Mouse (Mus musculus) monocyte, adult 2 months (primary cell): ENCODE results near the gene Hdlbp.

ENCODE experiments used
- DNase-seq, 2 experiments: peaks; one replicate each; pipeline ENCODE4 v3.0.0; 2022; ENCODE audit warnings: low spot score in 2 of 2, low read depth in 1 of 2

The Hdlbp gene

GRCm38 (mm10) chr1:93445822-93446162 is 32.8 kb downstream of the Hdlbp start:
- DNase-seq, result no peak

- DNase-seq, result peak; percentile 33 to 55
Observed at GRCm38 (mm10) chr1:93445111-93445821, 33.3 kb downstream of the Hdlbp start.

DNA sequence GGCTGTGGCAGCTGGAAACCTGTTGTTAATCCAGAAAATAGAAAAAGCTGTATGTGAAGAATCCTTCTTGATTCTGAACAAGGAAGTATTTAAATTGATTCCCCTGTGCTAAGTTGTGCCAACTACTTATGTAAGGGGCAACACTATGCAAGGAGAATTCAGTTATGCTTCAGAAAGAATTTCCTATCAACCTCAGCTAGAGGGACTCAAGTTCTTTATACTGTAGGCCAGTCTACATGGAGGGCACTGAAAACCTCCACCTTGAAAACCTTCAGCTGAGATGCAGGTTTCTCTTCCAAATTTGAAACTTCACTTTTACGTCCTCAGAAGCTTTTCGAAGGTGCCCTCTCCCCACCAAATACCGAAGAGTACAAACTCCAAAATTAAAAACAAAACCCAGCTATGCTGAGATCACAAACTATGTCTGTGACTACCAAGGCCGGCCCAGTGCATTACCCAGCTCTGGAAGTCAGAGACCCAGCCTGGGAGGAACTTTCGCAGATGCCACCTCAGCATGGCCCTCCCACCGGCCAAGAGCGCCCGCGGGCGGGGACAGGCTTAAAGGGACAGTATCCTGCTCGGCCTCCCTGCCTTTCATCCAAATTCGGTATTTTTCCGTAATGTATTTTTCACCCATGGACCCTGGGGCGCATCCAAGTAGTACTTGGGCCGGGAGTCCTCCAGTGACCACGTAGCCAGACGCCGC is 34.1 kb downstream of the Hdlbp start:
- DNase-seq, result peak; percentile 18 to 41

GRCm38 (mm10) chr1:93439321-93439720 is 39.3 kb downstream of the Hdlbp start:
- DNase-seq, result no peak

DNA sequence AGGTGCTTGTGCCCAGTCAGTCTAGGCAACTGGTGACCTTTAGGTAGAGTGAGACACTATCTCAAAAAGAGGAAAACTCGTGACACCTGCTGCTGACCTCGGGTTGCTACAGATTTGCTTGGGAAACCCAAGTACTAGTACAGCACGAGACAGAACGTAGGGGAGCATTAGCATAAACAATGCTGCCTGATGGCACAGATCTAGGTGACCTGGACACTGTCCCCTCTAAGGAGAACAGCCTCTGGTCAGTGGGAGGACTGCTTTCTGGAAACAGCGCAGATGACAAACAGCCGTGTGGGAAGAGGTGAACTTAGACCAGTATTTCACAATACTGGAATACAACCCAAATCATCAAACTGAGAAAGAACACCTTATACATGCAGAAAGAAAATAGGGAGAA is 46.5 kb downstream of the Hdlbp start:
- no peak for DNase-seq

DNA sequence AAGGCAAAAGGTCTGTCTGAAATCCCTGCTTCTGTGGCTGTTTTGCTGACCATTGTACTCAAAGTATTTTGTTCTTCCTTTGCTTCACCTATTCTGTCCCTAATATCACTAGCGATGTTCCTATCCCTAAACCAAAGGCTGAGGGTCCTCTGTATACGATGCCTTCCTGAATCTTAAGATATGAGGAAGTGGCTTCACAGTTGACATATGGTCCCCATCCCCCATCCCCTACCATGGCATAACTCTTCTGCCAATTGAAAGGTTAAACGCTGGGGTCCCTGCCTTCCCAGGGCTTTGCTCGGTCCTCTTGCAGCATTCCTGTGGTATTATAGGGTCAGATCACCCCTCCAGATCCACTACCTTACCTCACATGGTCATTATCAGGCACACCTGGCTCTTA is 75.2 kb downstream of the Hdlbp start:
- no peak for DNase-seq

DNA sequence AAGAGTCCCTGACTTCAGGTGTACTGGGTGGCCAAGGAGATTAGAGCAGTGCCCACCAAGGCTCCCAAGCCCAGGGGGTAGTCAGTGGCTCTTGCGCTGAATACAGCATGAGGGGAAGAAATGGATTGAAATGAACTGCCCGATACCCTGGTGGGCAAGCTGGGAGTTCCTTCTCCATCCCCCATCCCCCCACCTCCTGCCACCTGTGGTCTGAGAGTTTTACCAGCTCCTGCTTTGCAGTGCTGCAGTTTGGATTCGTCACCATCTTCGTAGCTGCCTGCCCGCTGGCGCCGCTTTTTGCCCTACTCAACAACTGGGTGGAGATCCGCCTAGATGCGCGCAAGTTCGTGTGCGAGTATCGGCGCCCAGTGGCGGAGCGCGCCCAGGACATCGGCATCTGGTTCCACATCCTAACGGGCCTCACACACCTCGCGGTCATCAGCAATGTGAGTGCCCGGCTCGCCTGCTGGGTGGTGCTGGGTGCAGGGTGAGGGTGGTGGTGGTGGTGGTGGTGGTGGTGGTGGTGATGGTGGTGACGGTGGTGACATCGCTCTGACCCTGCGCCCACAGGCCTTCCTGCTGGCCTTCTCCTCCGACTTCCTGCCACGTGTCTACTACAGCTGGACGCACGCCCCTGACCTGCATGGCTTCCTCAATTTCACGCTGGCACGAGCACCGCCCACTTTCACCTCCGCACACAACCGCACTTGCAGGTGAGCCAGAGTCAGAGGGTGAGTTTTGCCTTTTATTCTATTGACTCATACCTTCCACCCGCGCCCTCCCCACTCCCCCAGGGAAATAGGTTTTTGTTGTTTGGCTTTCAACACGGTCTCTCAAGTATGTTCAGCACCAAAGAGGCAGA is 77.2 kb downstream of the Hdlbp start:
- no peak for DNase-seq

- DNase-seq, result no peak
Observed at GRCm38 (mm10) chr1:93388906-93389305, 89.7 kb downstream of the Hdlbp start.

DNA sequence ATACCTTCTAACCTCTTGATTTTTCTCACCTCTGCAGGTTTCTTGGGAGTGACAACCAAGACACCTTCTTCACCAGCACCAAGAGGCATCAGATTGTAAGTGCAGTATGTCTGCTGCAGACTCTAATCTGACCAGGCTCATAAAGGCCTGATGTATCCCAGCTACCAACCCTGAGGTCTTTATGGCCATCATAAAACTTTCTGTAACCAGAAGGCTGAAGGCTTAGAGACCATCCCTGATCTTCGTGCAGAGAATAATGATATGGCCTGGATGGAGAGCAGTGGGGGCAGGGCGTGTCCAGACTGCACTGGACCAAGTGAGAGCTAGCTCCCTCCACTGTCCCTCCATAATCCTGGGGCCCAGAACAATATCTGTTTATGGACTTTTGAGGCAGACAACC is 91.4 kb downstream of the Hdlbp start:
- DNase-seq, result no peak

DNA sequence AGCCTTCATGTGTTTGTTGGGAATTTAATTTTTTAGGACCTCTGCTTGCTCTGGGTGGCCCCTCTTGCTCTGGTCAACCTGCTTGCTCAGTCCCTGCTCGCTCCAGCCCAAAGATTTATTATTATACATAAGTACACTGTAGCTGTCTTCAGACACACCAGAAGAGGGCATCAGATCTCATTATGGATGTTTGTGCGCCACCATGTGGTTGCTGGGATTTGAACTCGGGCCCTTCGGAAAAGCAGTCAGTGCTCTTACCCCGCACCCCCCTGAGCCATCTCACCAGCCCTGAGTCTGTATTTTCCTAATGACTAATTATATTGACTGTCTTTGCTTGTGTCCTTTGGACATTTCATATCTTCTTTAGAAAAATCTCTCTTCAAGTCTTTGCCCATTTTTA is 99.5 kb downstream of the Hdlbp start:
- no peak for DNase-seq

GRCm38 (mm10) chr1:93377307-93377706 is 101.3 kb downstream of the Hdlbp start:
- no peak for DNase-seq

DNA sequence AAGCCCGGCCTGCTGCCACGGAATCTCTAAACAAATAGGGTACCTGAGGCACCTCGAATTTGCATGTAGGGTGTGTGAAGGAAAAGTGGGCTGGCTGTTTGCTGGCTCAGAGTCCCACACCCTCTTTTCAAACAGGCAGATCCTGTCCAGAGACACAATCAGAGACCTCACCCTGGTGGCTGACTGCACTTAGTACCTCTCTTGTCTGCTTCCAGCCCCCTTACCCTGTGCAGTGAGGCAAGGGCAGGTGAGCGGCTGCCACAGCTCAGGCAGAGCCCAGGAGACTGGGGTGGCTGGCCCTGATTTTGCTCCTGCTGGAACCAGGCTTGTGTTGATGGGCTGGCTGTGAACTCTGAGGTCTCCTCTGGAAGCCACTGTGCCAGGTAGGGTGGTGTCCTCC is 105.0 kb downstream of the Hdlbp start, which contains the start of gene Ano7:
TSS of gene Ano7 (plus strand) at position 266 of the 400 bp plus-strand sequence.
- no peak for DNase-seq

DNA sequence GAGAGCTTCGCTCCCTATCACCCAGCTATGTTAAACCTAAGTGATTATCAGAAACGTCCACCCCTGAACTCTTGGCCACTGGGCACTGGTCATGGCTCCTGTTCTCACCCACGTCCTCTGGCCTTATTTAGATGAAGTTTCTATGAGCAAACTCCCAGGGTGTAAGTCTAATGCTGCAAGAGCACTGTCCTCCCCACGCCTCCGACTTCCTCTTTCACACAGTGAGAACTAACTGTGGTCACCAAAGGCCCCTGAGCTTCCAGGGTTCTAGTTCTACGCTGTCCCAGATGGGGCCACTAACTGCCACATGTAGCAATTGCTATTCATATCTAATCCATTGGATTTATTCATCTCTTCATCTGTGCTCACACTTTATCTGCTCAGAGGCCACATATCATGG is 113.0 kb downstream of the Hdlbp start:
- DNase-seq, result no peak

DNA sequence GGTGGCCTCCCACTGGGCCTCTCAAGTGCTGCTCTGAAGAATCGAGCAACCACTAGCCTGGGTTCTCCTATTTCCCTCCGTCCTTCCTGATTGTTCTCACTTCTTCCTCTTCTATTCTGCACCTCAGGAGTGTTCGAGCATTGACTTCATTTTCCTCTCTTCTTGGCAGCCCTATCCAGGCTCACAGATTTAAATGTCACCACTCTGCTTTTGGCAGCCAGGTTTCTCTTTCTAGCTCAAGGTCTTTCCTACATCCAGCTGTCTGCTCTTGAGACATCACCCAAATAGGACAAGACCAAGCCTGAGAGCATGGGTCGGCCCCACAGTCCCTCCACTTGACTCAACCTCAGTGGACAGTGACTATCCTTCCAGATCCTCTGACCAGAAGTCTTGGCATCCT is 116.0 kb downstream of the Hdlbp start:
- no peak for DNase-seq
